Mouse (Mus musculus) testis, adult 2 months (tissue): ENCODE results near the gene Ecd.

Experiments
- CTCF ChIP-seq: fragments of 200-500 bp; IDR thresholded peaks from 2 replicates; pipeline ENCODE4 v1.5.1; 2012; ENCODE audit warnings: low read depth, mild to moderate bottlenecking, inconsistent platforms, low read length, moderate library complexity; ENCODE audit not compliant: control insufficient read depth, insufficient read depth, insufficient replicate concordance
- POLR2A ChIP-seq: fragments of 200-500 bp; IDR thresholded peaks from 2 replicates; pipeline ENCODE4 v1.6.1; 2012; ENCODE audit warnings: low read depth, mild to moderate bottlenecking, inconsistent platforms, low read length, moderate library complexity; ENCODE audit not compliant: control insufficient read depth

DNA sequence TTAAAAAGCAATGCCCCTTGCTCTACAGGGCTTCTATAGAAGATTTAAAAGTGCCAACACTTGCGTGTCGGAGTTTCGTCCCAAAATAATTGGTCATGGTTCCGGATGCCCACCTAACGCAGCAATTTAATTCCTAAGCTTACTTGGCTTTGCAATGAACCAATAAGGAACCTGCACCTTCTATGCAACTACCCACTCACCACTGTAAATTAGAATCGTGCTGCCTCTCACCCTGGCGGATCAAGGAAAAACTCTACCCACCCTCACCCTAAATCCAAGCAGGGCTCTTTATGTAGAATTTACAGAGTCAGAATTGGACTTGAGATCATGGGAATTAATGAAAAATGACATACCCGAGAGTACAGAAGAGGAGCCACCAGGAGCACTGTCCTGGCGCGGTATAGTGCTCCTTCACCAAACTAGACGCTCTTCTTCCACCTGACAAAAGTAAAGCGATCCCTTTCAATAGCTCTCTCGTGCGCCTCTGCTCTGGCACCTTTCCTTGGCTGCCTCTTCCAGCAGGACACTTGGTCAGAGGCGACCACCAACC is 405 bp downstream of the Ecd start:
- TF ChIP-seq POLR2A = no peak
- TF ChIP-seq CTCF = no peak
